Mouse (Mus musculus) frontal cortex, postnatal 25 days (tissue): ENCODE data around the gene Vps37d.

Experiments used
- DNase-seq, 2 experiments: peaks; one replicate each; pipeline ENCODE4 v3.0.0; 2022; ENCODE audit warnings: low spot score in 2 of 2

Gene Vps37d

DNA sequence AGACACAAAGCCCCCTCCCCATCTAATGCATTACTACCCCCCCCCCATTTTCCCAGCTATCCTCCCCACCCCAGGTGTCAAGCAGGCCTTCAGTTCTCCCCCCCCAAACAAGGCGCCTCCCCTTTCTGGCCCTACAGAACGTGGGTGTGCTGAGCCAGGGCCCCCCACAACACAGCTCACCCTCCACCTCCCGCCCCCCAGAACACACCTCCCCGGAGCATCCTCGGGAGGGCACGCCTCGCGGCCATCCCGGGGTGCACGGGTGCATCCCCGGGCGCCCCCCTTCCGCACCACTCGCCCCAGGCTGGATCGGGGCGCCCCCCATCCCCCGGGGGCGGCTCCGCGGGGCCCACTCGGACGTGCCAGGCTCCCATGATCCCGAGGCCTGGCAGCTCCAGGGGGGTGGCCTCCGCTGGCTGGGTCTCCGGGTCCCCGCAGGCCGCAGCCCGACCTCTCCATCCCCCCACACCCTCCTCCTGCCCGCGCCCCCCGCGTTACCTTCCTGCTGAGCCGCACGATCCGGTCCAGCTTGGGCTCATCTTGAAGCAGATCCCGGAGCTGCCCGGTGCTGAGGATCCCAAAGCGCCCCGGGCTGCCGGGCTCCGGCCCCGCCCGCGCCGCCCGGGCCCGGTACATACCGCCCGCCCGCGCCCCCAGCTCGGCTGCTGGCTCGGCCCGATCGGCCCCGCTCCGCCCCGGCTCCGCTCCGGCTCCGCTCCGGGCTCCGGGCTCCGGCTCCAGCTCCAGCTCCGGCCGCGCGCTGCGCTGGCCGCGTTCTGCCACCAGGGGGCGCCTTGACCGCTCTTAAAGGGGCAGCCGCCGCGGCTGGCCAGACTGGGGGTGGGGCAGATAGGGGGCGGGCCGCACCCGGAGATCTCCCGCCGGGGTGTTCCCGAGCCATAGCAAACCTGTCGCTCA is at the start of gene Vps37d:
TSS of gene Vps37d (minus strand) at position 703 of the 918 bp plus-strand sequence.
- DNase-seq: peak; percentile 88 to 94

DNA sequence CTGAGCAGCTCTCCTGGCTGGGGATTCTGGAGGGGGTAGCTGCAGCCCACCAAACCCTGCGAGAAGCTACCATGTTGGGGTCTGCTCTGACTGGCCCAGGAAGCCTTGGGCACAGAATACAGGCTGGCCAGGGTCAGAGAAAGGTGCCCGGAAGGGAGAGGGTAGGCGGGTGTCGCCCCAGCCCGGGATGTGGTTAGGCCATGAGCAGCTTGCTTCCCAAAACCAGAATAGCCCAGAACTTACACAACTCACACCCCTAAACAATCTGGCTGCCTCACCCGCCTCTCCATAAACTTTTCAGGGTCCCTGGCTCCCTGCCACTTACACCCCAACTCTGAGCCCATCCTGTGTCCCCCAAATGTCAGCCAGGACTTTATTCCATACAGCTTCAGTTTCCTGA is 49.6 kb upstream of the Vps37d start:
- DNase-seq: no peak

DNA sequence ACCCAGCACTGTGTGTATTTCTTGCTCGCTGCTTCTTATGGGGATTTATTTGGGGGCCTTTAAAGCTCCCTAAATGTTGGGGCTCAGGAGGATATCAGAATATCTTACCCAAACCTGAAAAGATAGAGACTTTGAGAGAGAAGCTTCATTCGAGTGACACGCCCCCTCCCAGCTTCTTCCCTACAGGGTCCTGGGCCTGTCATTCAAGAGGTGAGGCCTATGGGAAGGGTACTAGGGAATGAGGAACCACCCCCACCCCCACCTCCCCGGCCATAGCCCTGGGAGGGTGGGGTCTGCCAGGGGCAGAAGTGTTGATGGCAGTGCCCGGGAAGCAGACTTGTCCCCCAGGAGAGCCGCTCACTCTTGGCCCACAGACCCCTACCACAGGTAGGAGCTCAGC is 48.1 kb upstream of the Vps37d start:
- DNase-seq: no peak

DNA sequence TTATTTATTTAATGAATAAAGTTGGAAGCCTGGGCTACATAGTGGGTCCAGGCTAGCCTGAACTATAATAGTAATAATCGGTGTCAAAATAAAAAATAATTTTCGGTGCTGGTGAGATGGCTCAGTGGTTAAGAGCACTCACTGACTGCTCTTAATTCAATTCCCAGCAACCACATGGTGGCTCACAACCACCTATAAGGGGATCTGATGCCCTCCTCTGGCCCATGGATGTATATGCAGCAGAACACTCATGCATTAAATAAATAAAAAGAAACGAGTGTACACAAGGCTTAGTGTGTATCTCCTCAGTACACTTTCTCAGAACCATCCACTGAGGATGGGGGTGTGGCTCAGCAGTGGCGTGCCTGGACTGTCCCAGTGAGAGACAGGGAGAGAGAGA is 42.7 kb upstream of the Vps37d start:
- no peak for DNase-seq

DNA sequence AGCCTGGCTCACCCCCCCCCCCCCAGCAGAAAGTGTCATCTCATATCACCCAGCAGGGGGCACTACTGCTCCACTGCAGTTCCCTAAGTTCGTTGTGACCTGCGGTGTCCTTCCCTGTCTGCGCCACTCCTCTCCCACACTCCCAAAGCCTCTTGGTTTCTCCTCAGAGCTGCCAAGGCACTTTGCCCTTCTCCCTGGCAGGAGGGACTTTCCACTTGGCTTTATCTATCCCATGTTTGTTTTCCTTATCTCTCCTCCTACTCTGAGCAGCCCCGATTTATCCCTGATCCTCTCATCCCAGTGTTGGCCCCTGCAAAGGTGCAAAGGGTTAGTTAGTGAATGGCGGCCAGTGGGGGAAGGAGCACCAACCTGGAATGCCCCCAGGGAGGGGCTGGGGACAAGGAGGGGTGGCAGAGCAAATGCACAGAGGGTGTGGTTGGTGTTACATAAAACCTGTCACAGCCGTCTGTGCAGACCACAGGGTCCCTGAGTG is 40.6 kb upstream of the Vps37d start:
- peak in 1 of 2 experiments; percentile 35 for DNase-seq

DNA sequence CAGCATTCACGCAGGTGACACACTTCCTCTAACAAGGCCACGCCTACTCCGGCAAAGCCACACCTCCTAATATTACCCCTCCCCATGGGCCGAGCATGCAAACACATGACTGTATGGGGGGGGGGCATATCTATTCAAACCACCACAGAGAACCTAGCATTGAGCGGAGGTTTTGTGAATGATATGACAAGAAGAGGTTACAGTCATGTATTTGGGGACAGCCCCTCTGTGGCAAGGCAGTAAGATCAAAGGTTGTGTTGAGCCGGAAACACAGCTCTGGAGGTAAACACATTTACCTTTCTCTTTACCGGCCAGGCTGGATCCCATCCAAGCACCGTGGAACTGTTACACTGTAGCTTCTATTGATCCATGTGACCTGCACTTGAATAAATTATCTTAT is 37.2 kb upstream of the Vps37d start:
- DNase-seq: no peak

DNA sequence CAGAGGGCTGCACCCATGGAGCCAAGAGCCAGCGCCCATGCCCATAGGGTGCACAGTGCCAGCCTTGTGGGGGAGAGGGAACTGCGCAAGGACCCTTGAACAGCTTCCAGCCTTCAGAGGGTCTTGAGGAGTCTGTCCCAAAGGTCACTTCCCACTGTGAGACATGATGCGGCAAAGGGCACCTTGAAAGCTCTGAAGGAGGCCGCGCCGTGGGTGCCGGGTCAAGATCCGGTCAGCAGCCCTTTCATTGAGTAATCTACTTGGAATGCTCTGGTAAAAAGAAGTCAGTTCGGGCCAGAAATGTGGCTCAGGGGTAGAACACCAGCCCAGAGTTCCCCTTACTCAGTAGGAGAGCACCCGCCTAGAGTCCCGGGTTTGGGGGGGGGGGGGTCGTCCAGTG is 35.7 kb upstream of the Vps37d start:
- no peak for DNase-seq

DNA sequence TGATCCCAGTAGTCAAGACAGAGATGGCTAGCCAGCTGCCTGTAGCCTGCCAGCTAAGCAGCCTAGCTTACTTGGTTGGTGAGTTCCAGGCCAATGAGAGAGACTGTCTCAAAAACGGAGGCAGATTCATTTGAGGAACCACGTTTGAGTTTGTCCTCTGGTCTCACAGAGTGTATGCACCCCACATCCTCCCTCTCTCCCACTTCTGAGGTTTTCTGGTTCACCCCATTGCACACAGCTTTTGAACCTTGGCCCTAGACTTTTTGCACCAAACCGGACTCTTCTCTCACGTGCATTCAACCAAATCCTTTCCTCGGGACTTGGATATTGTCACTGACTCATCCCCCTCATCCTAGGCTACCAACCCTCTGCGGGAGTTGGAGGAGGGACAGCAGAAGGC is 31.9 kb upstream of the Vps37d start:
- DNase-seq: no peak

DNA sequence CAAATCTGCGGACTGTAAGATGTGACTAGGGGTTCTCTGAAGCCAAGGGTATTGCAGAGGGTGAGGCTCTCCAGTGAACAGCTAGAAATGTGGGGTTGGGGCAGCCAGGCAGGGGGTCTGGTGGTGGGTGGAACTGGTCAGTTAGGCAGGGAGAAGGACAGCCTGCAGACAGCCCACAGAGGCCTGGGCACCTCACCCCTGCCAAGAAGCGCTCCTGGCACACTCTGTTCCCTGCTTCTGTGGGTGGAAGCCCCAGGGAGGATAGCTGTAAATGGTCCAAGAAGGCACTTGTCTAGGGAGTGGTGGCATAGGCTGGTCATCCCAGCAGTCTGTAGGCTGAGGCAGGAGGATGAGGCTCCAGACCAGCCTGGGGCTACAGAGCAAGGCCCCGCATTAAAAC is 31.4 kb upstream of the Vps37d start:
- DNase-seq: no peak

DNA sequence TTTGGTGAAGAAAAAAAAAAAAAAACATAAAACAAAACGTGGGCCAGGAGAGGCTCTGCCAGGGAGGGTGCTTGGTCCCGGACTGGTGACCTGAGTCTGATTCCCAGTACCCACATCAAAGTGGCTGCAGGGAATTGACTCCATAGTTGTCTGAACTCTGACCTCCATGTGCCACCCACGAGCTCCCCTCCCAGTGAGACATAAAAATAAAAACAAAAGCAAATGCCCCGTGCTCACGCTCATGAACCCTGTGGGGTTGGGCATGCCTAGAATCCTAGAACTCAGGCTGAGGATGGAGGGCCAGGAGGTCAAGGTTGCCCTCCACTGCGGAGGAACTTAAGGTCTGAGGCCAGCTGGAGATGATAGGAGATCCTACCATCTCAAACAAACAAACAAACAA is 31.0 kb upstream of the Vps37d start:
- DNase-seq: no peak

DNA sequence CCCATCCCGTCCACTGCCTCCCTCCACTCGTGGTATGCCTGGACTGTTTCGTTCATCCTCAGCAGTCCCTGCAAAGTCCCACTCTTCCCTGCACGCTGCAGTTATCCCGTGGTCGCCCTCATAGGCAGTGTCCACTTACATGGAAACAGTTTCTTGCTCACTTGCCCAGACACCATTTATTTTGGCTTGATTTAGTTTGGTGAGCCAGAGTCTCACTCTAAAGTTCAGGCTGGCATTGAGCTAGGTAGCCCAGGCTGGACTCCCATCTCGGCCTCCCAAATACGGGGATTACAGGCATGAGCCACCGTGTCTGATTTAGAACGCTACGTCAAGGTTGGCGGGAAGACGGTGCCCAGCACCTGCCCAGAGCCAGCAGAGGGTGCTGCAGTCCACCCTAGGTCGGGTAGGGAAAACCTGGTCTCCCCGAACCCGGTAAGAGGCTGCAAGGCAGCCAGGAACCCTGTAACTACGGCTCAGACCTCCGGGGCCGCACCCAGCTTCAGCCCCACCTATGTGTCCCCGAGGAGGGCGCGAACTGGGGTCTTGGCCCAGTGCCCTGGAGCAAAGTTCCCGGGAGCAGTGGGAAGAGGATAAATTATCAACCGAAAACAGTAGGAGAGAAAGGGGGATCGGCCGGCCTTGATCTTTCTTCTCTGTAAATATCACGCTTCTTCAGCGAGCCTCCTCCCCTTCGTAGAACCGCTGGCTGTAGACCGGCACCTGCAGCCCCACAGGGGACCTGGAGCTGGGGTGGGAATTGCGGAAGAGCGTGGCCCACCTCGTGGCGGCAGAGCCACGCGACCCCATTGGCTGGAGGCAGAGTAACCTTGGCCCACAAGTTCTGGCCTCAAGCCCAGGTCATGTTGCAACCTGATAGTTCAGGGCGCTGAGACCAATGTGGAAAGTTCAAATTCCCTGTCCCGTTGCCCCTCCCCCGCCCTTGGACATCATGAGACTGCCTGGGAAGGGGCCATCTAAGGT is 29.7 kb upstream of the Vps37d start:
- peak in 1 of 2 experiments; percentile 13 for DNase-seq

DNA sequence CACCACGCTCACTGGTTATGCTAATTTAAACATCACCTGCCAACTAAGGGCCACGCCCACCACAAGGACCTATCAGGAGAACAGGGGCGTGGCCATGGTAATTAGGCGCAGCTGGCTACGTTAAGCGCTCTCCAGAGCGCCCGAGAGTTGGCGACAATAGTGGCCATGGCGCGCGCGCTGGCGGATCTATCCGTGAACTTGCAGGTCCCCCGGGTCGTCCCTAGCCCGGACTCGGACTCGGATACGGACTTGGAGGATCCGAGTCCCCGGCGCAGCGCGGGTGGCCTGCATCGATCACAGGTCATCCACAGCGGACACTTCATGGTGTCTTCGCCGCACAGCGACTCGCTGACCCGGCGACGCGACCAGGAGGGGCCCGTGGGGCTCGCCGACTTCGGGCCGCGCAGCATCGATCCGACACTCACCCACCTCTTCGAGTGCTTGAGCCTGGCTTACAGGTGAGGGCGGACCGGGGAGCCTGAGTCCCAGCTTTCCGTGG is 28.7 kb upstream of the Vps37d start:
- peak; percentile 25 to 32 for DNase-seq

DNA sequence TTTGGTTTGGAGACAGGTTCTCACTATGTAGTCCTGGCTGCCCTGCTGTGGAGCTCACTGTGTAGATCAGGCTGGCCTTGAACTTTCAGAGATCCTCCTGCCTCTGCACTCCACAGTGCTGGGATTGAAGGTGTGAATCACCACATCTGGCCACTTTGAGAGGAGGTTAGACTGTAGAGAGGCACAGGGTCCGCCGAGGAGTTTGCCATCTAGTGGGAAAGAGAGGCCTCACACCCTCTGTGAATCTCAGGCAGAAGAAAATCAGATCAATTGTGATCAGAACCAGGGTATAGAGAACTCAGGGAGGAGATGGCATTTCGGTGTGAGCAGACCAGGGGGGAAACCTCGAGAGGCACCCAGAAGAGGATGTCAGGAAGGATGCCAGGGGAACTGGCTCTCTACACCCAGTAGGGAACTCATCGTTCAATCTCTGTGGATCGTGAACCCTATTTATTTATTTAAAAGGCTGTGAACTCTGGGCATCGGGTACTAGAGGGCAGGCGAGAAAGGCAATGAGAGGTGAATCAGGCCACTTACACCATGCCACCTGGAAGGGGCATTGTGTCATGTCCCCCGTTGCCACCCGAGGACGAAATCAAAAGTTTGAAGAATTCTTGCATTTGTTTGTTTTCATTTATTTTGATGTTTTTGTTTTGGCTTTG is 26.1 kb upstream of the Vps37d start:
- DNase-seq: no peak

DNA sequence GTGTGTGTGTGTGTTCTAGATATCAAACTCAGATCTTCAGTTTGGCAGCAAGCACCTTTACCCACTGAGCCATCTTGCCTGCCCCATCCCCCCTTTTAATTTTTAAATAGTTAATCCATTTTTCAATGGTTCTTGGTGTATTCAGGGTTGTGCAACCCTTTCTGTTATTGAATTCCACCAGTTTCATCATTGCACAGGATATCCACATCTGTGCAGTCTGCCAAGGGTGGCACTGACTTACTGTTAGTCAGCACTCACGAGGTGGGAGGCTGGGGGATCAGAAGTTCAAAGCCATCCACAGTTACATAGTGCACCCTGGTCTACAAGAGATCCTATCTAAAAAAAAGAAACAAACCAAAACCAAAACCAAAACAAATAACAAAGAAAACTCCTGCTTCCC is 22.9 kb upstream of the Vps37d start:
- no peak for DNase-seq

DNA sequence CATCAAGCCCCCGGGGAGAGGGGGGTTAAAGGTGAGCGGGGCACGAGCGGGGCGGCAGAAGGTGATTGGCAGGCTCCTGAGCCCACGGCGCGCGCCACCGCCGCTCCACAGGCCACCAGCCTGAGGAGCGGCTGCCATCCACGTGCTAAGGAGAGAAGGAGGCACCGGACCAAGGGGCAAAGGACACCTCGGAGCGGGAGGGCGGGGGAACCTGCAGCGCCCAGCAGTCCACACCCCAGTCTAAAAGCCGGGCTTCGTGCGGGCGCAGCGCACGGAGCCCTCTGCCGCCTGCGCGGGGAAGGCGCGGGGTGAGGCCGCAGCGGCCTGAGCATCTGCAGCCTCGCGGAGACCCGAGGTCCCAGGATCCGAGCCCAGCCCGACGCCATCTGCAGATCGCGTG is 11.6 kb upstream of the Vps37d start, which contains the start of gene Mlxipl:
TSS of gene Mlxipl (plus strand) at position 238 of the 400 bp plus-strand sequence.
- no peak for DNase-seq

DNA sequence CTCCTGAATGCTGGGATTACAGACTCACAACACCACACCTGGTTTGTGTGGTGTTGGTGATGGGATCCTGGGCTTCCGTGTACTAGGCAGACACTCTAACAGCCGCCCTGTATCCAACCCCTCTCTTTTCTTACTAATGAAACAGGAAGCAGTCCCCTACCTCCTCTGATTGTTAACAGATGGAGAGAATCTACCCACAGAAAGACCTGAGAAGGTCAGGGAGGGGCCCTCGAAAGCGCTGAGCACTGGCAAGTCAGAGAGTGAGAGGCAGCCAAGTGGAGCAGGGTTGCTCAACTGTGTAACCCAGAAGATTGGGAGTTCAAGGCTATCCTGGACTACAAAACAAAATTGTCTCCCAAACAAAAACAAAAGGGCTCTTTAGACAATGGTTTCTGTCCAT is 8.8 kb upstream of the Vps37d start:
- DNase-seq: no peak

DNA sequence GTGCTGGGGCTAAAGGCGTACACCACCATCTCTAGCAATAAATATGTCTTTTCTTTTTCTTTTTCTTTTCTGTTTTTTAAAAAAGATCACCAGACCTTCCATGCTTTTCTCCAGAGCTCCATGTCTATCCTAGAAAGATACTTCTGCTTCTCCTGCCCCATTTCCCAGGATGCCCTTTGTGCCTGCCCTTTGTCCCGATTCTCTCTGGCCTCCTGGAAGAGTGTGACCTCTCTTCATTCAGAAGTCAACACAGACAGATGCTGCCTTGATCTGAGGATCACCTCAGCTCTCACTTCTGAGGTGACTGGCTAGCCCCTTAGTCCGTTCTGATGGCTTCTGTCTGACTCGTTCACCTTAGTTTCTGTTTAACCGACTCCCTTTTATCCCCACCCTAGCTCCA is 2.5 kb upstream of the Vps37d start:
- DNase-seq: no peak

DNA sequence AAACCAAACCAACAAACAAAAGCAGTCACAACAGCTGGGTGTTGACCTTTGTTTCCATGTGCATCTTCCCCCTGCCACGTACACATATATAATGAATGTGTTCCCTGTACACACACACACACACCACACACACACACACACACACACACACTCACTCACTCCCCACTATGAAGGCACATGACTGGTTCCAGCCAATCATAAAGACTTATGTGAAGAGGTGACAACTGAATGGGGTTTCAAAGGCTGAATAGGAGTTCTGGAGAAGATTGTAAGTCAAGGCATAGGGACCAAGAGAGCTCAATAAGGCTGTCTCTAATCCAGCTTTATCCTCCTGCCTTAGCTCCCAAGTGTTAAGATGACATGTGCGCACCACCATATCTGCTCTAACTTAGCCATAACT is 1.5 kb upstream of the Vps37d start:
- DNase-seq: no peak

DNA sequence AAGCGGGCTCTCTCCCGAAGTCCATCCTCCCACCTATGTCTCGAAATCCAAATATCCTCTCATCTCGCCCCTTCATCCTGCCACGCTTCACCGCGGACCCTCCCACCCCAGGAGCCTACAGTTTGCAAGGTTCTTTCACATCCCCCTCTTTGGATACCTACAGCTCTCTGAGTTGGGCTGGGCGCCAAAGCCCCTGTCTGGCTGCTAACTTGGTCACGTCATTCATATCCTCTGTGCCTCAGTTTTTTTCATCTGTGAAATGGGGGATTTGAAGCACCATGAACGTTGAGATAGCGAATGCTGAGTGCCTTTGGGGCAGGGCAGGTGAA is 380 bp upstream of the Vps37d start:
- DNase-seq: no peak

DNA sequence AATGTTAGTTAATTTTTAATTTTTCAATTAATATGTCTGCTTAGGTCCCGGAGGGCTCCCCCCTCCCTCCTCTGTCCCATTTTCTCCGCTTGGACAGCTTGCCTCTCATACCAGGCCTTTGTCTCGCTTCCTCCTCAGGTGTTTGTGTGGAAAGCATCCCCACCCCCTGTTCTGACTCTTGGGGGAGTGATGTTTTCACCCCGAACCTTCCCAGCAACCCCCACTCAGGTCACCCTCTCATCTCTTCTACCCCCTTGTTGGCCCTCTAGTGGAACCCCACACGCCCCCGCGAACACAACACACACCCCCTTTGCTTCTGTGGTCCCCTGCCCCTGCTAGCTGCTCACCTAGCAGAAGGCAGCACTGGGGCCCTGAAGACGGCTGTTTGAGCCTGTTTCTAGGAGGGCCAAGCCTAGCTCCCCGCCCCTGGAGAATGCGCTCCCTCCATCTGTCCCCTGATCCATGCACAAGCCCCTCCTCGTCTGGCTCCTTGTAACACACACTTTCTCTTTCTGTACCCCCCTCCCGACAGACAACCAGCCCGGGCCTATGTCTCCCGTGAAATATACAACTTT is 1.0 kb downstream of the Vps37d start:
- no peak for DNase-seq

DNA sequence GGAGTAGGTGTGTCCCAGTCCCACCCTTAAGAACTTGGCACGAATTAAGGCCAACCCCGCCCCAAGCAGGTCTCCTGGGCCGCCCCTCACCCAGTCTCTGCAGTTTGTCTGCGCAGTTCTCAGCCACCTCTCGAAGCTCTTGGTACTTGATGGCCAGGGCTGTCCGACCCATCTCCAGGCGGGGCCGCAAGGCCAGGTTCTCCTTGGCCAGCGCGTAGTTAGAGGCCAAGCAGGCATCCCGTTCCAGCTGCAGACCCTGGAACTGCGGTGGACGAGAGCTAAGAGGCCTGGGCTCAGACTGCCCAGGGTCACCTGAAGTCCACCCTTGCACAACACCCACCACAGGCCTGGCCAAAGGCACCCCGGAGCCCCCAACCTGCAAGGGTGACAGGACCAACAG is 1.7 kb downstream of the Vps37d start:
- no peak for DNase-seq
